Mouse (Mus musculus): ENCODE results near the gene Nap1l1. TPM values are rescaled to one million over a fixed set of nuclear protein-coding genes. Genes with fewer than 3 reads are reported as not detected.
A peak's percentile ranks its signal among the peaks of the same experiment; 100 is the strongest.

The Nap1l1 gene
- polyA plus RNA-seq, 1 experiment from 2014 or later: 207 TPM

DNA sequence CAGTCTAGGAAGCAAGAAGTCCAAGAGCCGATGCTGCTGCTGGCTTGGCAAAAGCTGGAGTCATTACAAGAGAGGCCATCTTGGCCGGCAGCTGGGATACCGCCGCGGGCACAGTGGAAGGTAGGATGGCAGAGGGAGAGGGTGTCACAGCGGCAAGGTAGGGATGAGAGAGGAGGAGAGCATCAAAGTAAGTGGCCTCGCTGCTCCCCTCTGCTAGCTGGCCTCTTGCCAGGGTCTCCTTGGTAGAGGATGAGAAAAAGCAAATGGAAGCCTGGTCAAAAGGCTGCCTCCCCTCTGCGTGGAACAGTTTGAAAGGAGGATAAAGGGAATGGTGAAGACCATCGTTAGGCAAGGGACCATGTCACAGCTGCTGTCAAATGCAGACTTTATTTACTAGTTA lies 14.0 kb upstream of the Nap1l1 start:
- no peak overlapping the region for H3K4me3 ChIP-seq
- no peaks in the 10 kb centered on the region for H3K27me3 ChIP-seq
- ATAC-seq (ENCODE audit: low FRiP score): no peak
- peaks cover 11% of the 10 kb centered on the region; the same call in 1 of the 2 replicates for H3K4me1 ChIP-seq (replicated peaks)
- 70% methylated on average over 9 of the region's 9 CpGs for WGBS
- no peaks in the 10 kb centered on the region for H3K9me3 ChIP-seq
- H3K4me2 ChIP-seq: no peak overlapping the region
- H3K36me3 ChIP-seq: no peaks in the 10 kb centered on the region
- no peak overlapping the region for H3K9ac ChIP-seq
- H3K27ac ChIP-seq: no peak overlapping the region

DNA sequence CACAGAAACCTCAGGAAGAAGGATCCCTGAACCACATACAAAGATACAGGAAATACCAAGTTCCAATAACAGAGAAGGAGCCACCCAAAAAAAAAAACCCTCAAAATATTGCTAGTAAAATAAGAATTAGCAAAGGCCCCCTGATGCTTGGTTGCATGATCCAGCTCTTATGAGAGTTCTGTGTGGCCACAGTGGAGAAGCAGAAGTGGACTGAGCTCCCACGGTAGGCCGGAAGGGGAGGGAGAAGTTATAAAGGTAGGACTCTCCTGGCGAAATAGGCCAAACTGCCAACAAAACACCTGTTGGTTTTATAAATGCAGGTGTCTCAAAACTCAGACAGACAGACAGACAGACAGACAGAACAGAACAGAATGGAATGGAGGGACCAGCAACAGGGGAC lies 13.1 kb upstream of the Nap1l1 start:
- H3K4me3 ChIP-seq: no peak overlapping the region
- no peak overlapping the region for H3K4me2 ChIP-seq
- H3K9ac ChIP-seq: no peak overlapping the region
- no peak for ATAC-seq (ENCODE audit: low FRiP score)
- 80% methylated on average over 3 of the region's 3 CpGs for WGBS
- H3K27me3 ChIP-seq: no peaks in the 10 kb centered on the region
- peaks cover 11% of the 10 kb centered on the region; the same call in 1 of the 2 replicates for H3K4me1 ChIP-seq (replicated peaks)
- no peak overlapping the region for H3K27ac ChIP-seq
- no peaks in the 10 kb centered on the region for H3K36me3 ChIP-seq
- H3K9me3 ChIP-seq: no peaks in the 10 kb centered on the region

DNA sequence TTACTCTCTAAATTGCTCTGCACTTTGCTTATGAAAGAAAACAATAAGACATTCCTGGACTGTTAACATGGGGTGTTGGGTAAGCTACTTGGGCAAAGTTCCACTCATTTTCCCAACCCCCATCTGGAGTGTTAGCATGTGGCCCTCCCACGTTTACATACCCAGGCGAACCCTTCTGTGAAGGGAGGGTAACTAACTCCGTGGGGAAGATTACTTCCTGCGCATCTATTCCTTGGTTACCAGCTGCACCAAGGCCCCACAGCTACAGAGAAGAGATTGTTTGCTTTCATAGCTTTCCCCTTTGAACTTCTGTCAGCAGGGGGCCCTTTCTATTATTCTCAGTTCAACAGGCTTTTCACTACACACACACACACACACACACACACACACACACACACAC lies 12.6 kb upstream of the Nap1l1 start:
- H3K9me3 ChIP-seq: no peaks in the 10 kb centered on the region
- H3K9ac ChIP-seq: no peak overlapping the region
- H3K36me3 ChIP-seq: no peaks in the 10 kb centered on the region
- no peak overlapping the region for H3K27ac ChIP-seq
- H3K4me1 ChIP-seq (replicated peaks): peaks cover 11% of the 10 kb centered on the region; the same call in 1 of the 2 replicates
- WGBS: 16% methylated on average over 4 of the region's 4 CpGs
- no peak for ATAC-seq (ENCODE audit: low FRiP score)
- no peak overlapping the region for H3K4me2 ChIP-seq
- H3K27me3 ChIP-seq: no peaks in the 10 kb centered on the region
- H3K4me3 ChIP-seq: no peak overlapping the region

DNA sequence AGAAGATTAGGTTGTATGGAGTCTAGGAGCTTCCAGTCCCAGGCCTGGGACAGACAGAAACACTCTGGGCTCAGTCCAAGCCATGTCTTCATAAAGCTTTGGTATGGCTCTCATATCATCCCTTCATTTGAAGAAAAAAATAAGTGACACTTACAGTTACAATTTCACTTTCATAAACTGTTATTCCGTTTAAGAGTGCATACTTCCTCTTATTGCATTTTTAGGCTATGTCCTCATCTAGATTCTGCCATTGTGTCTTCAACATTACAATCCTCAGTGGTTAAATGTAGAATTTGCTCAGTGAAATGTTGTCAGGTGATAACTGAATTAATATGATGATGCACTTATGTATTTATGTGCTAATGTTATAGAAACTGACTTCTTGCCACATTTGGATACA lies 8.2 kb upstream of the Nap1l1 start:
- no peak overlapping the region for H3K9ac ChIP-seq
- no peak overlapping the region for H3K4me2 ChIP-seq
- H3K27me3 ChIP-seq: no peaks in the 10 kb centered on the region
- H3K9me3 ChIP-seq: no peaks in the 10 kb centered on the region
- H3K27ac ChIP-seq: no peak overlapping the region
- no peak for ATAC-seq (ENCODE audit: low FRiP score)
- no peaks in the 10 kb centered on the region for H3K36me3 ChIP-seq
- H3K4me1 ChIP-seq (replicated peaks): peaks cover 6% of the 10 kb centered on the region; the same call in 1 of the 2 replicates
- WGBS: 84% methylated on average over 1 of the region's 1 CpGs
- H3K4me3 ChIP-seq: no peak overlapping the region

DNA sequence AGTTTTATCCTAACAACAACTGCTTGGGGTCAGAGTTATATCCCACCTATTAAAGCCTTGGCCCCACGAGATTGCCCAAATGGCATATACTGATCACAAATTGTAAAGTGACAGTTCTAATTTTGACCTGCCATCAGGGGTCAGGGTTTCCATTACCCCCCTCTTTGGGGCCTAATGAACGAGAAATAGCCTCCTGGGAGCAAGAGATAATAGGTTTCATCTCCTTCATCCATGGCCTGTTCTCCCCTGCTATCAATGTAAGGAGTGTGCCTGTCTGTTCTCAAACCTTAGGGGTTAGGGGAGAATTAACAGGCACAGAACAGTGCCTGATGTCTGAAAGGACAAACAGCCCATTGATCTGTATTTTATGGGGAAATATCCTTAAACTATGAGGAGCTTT lies 7.6 kb upstream of the Nap1l1 start:
- H3K4me1 ChIP-seq (replicated peaks): peaks cover under 1% of the 10 kb centered on the region; the same call in 1 of the 2 replicates
- WGBS: 46% methylated on average over 2 of the region's 2 CpGs
- no peaks in the 10 kb centered on the region for H3K27me3 ChIP-seq
- no peaks in the 10 kb centered on the region for H3K9me3 ChIP-seq
- ATAC-seq (ENCODE audit: low FRiP score): no peak
- no peak overlapping the region for H3K27ac ChIP-seq
- H3K4me2 ChIP-seq: no peak overlapping the region
- no peak overlapping the region for H3K4me3 ChIP-seq
- no peak overlapping the region for H3K9ac ChIP-seq
- H3K36me3 ChIP-seq: no peaks in the 10 kb centered on the region

DNA sequence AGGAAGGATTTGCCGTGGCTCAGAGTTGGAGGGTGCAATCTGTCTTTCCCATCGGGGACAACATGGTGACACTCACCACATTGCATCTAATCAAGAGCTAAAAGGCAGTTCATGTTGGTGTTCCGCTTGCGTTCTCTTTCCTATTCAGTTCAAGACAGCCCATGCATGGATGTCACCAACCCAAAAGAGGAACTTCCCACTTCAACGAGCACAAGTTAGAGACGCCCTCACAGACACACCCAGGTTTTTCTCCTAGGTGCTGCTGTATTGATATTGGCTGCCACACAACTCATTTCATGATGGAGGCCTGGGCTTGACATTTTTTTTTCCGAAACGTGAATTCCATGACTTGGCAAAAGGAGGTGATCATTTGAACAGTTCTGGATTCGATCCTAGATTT lies 1.9 kb upstream of the Nap1l1 start:
- ATAC-seq (ENCODE audit: low FRiP score): no peak
- no peak overlapping the region for H3K9ac ChIP-seq
- H3K4me2 ChIP-seq: no peak overlapping the region
- no peaks in the 10 kb centered on the region for H3K9me3 ChIP-seq
- H3K4me3 ChIP-seq: no peak overlapping the region
- peaks cover 30% of the 10 kb centered on the region for H3K4me1 ChIP-seq (replicated peaks)
- no peaks in the 10 kb centered on the region for H3K27me3 ChIP-seq
- H3K27ac ChIP-seq: no peak overlapping the region
- H3K36me3 ChIP-seq: no peaks in the 10 kb centered on the region
- 73% methylated on average over 9 of the region's 9 CpGs for WGBS

DNA sequence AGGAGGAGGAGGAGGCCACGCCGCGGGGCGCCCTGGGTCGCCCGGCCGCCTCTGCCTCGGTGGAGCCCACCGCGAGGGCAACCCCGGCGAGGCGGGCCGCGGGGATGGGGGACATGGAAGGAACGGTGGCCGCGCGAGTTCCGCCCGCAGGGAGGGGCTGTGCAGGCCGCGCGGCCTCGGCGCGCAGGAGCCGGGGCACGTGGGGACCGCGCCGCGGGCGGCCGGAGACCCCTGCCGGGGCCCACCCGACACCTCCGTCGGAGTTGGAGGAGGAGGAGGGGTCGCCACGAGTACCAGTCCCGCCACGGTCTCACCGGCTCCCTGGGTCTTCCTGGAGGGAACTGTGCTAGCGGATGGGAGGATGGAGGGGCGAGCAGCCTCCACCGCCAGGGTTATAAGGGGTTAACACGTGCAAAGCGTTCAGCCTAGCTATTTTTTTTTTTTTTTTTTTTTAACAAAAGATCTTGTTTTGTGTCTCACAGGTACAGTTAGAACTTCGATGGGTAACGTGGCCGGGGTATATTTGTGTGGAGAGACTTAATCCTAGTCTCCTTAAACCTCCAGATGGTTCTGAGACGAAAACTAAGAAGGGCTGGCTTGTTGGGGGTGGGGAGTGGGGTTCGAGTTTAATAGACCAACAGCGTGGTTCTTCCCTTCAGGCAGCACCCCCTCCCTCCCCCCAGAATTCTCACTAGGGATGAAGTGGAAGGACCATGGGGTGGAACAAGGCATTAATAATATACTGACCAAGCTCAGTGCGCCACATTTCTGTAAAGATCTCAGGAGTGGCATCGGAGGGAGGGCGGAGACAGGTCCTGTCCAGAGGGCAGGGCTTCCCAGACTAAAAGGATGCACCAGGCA lies 718 bp downstream of the Nap1l1 start:
- Histone ChIP-seq H3K27ac (peak overlapping the region; percentile 99), H3K9me3 (no peaks in the 10 kb centered on the region), H3K4me2 (peak overlapping the region; percentile 75), H3K9ac (peak overlapping the region; percentile 96), H3K36me3 (no peaks in the 10 kb centered on the region), H3K4me3 (peak overlapping the region; percentile 93), H3K4me1 (replicated peaks) (peaks cover 45% of the 10 kb centered on the region), H3K27me3 (no peaks in the 10 kb centered on the region)
- ATAC-seq (ENCODE audit: low FRiP score): peak; percentile 75
- 0% methylated on average over 50 of the region's 58 CpGs for WGBS

DNA sequence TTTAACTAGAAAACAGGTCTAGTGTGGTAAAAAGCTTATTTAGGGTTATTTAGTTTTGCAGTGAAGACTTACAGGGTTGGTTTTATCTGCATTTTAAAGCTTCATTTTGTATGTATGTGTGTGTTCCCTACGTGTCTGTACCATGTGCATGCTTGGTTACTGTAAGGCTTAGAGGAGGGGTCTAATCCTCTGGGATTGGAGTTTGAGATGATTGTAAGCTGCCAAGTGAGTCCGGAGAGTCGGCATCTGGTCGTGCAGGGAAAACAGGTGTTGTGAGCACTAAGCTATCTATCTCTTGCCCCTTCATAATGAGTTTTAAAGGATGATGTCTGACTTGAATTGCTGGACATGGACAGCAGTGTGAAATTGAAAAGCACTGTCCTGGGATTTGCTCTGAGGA lies 3.3 kb downstream of the Nap1l1 start:
- Histone ChIP-seq H3K27me3 (no peaks in the 10 kb centered on the region), H3K4me3 (peak overlapping the region; percentile 12; the same call in 1 of the 2 replicates), H3K9ac (no peak overlapping the region), H3K9me3 (no peaks in the 10 kb centered on the region), H3K4me1 (replicated peaks) (peaks cover 55% of the 10 kb centered on the region), H3K27ac (no peak overlapping the region), H3K4me2 (peak overlapping the region; percentile 32), H3K36me3 (peaks cover 3% of the 10 kb centered on the region)
- no peak for ATAC-seq (ENCODE audit: low FRiP score)
- 35% methylated on average over 4 of the region's 4 CpGs for WGBS

DNA sequence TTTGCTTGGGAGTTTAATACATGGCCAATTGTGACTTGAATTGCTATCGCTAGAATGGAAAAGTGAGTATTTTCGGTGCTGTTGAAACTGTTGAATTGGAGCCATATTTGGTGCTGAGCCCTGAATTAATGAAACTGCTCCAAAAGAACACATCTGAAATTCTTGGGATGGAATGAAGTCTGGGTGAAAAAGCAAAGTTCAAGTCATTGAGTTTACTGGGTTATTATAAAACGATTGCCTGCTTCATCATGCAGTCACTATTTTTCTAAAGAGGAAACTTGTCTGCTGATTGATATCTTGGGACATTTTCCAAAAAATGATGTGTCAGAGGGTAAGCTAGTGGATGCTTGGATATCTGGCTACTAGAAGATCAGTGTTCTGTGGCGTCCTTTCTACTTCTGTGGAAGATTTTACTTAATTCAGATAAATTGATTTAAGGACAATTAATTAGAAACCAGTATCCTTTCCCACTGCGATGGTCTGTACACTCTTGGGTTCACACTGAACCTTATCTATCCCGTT lies 4.0 kb downstream of the Nap1l1 start:
- WGBS: 84% methylated on average over 6 of the region's 6 CpGs
- Histone ChIP-seq H3K4me2 (no peak overlapping the region), H3K27ac (no peak overlapping the region), H3K4me3 (no peak overlapping the region), H3K4me1 (replicated peaks) (peaks cover 53% of the 10 kb centered on the region), H3K9ac (no peak overlapping the region), H3K9me3 (no peaks in the 10 kb centered on the region), H3K36me3 (peaks cover 10% of the 10 kb centered on the region), H3K27me3 (no peaks in the 10 kb centered on the region)
- ATAC-seq (ENCODE audit: low FRiP score): no peak

DNA sequence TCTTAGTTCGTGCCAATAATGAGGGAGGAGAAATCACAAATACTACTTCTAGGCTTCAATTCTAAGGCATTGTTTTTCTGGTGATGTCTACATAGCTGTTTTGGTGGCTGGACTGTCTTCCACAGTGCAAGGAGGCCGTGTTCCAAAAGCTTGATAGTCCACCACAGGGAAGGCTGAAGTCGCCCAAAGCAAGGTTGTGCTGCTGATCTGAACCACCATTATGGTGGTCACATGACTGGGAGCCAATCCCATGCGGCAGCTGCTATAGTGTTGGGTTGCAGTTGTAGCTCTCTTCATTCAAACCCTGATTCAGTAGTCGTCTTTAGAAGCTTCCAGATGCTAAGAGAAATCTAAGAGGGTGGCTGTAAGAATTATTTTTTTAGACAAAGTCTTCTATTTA lies 6.6 kb downstream of the Nap1l1 start:
- H3K4me2 ChIP-seq: no peak overlapping the region
- H3K4me1 ChIP-seq (replicated peaks): peaks cover 42% of the 10 kb centered on the region
- no peaks in the 10 kb centered on the region for H3K9me3 ChIP-seq
- no peaks in the 10 kb centered on the region for H3K27me3 ChIP-seq
- WGBS: 87% methylated on average over 5 of the region's 5 CpGs
- no peak for ATAC-seq (ENCODE audit: low FRiP score)
- H3K9ac ChIP-seq: no peak overlapping the region
- no peak overlapping the region for H3K4me3 ChIP-seq
- H3K36me3 ChIP-seq: peaks cover 33% of the 10 kb centered on the region
- no peak overlapping the region for H3K27ac ChIP-seq

DNA sequence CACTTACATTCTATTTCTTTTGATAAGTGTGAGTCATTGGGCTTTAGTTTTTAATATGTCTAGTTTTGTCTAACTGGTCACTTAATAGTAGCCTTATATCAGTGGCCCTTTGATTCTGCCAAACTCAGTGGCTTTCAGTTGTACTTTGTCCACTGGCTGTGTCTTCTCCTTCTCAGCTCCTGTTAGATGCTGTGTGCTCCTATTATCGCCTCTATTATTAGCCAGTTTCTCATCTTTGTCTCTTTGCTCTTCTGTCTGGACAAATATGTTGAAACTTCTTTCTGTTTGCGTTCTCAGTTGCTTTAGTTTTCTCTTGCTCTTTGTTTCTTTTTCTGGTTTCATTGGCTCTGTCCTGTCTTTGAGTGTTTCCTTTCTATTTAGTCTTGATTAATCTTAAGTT lies 9.6 kb downstream of the Nap1l1 start:
- WGBS: 95% methylated on average over 2 of the region's 2 CpGs
- no peak overlapping the region for H3K27ac ChIP-seq
- no peak overlapping the region for H3K4me2 ChIP-seq
- H3K4me3 ChIP-seq: no peak overlapping the region
- H3K9ac ChIP-seq: no peak overlapping the region
- no peaks in the 10 kb centered on the region for H3K27me3 ChIP-seq
- peaks cover 56% of the 10 kb centered on the region for H3K36me3 ChIP-seq
- ATAC-seq (ENCODE audit: low FRiP score): no peak
- H3K4me1 ChIP-seq (replicated peaks): peaks cover 15% of the 10 kb centered on the region
- H3K9me3 ChIP-seq: no peaks in the 10 kb centered on the region

DNA sequence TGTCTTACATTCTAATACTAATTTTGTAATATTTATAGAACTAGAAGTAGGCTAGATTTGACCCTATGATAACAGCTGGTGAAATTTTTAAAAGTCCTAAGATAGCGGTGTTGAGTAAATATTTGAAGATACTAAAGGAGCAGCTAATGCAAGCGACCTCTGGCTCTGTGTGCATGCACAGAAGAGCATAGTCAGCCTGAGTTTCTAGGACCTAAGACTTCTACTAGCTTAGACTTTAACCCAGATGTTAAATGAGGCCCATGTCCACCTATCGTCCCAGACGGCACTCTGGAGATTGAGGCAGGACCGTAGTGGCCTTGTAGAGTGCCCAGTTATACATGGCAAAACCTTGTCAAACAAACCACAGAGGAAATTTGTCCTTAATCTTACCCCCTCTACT lies 11.1 kb downstream of the Nap1l1 start:
- H3K27me3 ChIP-seq: no peaks in the 10 kb centered on the region
- WGBS: 89% methylated on average over 5 of the region's 5 CpGs
- peaks cover 11% of the 10 kb centered on the region; the same call in 1 of the 2 replicates for H3K4me1 ChIP-seq (replicated peaks)
- peaks cover 64% of the 10 kb centered on the region for H3K36me3 ChIP-seq
- H3K27ac ChIP-seq: no peak overlapping the region
- no peak overlapping the region for H3K4me2 ChIP-seq
- ATAC-seq (ENCODE audit: low FRiP score): no peak
- H3K4me3 ChIP-seq: no peak overlapping the region
- no peaks in the 10 kb centered on the region for H3K9me3 ChIP-seq
- H3K9ac ChIP-seq: no peak overlapping the region

DNA sequence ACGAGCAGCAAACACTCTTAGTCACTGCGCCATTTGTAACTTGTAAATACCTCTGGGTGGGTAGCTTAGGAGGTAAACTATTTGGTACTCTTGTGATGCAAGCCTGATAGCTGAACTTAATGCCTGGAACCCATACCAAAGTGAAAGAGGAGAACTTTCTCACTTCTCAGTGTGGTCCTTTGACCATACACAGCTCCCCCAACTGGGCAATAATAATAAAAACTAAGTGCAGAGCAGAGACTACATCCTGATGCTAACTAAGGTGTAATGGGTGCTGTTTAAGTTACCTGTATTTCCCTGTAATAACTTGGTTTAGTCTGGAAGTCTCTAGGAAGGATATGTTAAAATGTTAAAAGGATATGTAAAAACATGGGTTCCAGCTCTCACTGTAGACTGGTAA lies 15.8 kb downstream of the Nap1l1 start:
- no peak for ATAC-seq (ENCODE audit: low FRiP score)
- no peak overlapping the region for H3K4me2 ChIP-seq
- H3K9ac ChIP-seq: no peak overlapping the region
- WGBS: 88% methylated on average over 2 of the region's 2 CpGs
- peaks cover 71% of the 10 kb centered on the region for H3K36me3 ChIP-seq
- no peaks in the 10 kb centered on the region for H3K27me3 ChIP-seq
- H3K4me1 ChIP-seq (replicated peaks): no peaks in the 10 kb centered on the region
- H3K27ac ChIP-seq: no peak overlapping the region
- H3K9me3 ChIP-seq: no peaks in the 10 kb centered on the region
- no peak overlapping the region for H3K4me3 ChIP-seq

Measured in hindbrain, embryonic 13.5 days (tissue).